Mouse (Mus musculus) 3T3-L1 (cell line): ENCODE measurements at regions not wholly inside any gene's neighbourhood (a gene's known extent, or its start where the extent isn't known, plus 50 kb on each side); places are given as distances from the start of the nearest gene placed in this dataset.

ENCODE experiments used
- DNase-seq: peaks from one replicate; pipeline ENCODE4 v3.0.0-alpha.2; 2015; ENCODE audit warnings: low read depth, low spot score

GRCm38 (mm10) chr3:4971496-4971895, 779.1 kb upstream of the Gm8797 start:
- no peak for DNase-seq

- DNase-seq = no peak
Observed at GRCm38 (mm10) chr3:4973278-4973677, 777.3 kb upstream of the Gm8797 start.

GRCm38 (mm10) chr3:4973764-4974163, 776.8 kb upstream of the Gm8797 start:
- DNase-seq = no peak

- no peak for DNase-seq
Observed at GRCm38 (mm10) chr3:4974659-4975058, 775.9 kb upstream of the Gm8797 start.

GRCm38 (mm10) chr3:4976344-4976743, 774.3 kb upstream of the Gm8797 start:
- DNase-seq = no peak

- DNase-seq = no peak
Observed at GRCm38 (mm10) chr3:5017742-5018141, 732.9 kb upstream of the Gm8797 start.
